Mouse (Mus musculus): ENCODE data around the gene Olfr657. TPM values are rescaled to one million over a fixed set of nuclear protein-coding genes. Genes with fewer than 3 reads are reported as not detected.

Olfr657 gene
- polyA plus RNA-seq, 1 experiment from 2014 or later, result not detected

Other genes with a start within 250 kb of the Olfr657 start
- gene Trim30c, start 224.0 kb upstream of the Olfr657 start, polyA plus RNA-seq (2015; fragmentation: Nextera tagmentation; extraction: Ambion mirVana), result 0.17 and 0.21 TPM in 2 replicates
- 0.41 and 0.94 TPM in 2 replicates for gene Trim30a, start 159.6 kb upstream of the Olfr657 start, polyA plus RNA-seq (2015; fragmentation: Nextera tagmentation; extraction: Ambion mirVana)
- 0.31 and 0.68 TPM in 2 replicates for gene Trim30d, start 116.9 kb upstream of the Olfr657 start, polyA plus RNA-seq (2015; fragmentation: Nextera tagmentation; extraction: Ambion mirVana)
- not detected in 2 replicates for gene Olfr651, start 74.7 kb upstream of the Olfr657 start, polyA plus RNA-seq (2015; fragmentation: Nextera tagmentation; extraction: Ambion mirVana)
- gene Olfr652, start 63.9 kb upstream of the Olfr657 start, polyA plus RNA-seq (2015; fragmentation: Nextera tagmentation; extraction: Ambion mirVana), result 0.05 TPM in 1 of 2 replicates, not detected in the other
- gene Olfr653, start 47.5 kb upstream of the Olfr657 start, polyA plus RNA-seq (2015; fragmentation: Nextera tagmentation; extraction: Ambion mirVana), result 0.04 TPM in 1 of 2 replicates, not detected in the other
- 0.07 TPM in 1 of 2 replicates, not detected in the other for gene Olfr654, start 37.8 kb upstream of the Olfr657 start, polyA plus RNA-seq (2015; fragmentation: Nextera tagmentation; extraction: Ambion mirVana)
- gene Olfr655, start 23.0 kb upstream of the Olfr657 start, polyA plus RNA-seq (2015; fragmentation: Nextera tagmentation; extraction: Ambion mirVana), result 0.12 TPM in 1 of 2 replicates, not detected in the other
- gene Olfr656, start 10.8 kb upstream of the Olfr657 start, polyA plus RNA-seq (2015; fragmentation: Nextera tagmentation; extraction: Ambion mirVana), result not detected in 2 replicates
- gene Olfr658, start 22.5 kb downstream of the Olfr657 start, polyA plus RNA-seq (2015; fragmentation: Nextera tagmentation; extraction: Ambion mirVana), result 0.13 and 0.27 TPM in 2 replicates
- not detected in 2 replicates for gene Olfr659, start 42.0 kb downstream of the Olfr657 start, polyA plus RNA-seq (2015; fragmentation: Nextera tagmentation; extraction: Ambion mirVana)
- gene Olfr661, start 61.7 kb downstream of the Olfr657 start, polyA plus RNA-seq (2015; fragmentation: Nextera tagmentation; extraction: Ambion mirVana), result not detected in 2 replicates
- gene Usp17le, start 152.7 kb downstream of the Olfr657 start, polyA plus RNA-seq (2015; fragmentation: Nextera tagmentation; extraction: Ambion mirVana), result not detected in 2 replicates
- not detected in 2 replicates for gene Usp17lb, start 217.8 kb downstream of the Olfr657 start, polyA plus RNA-seq (2015; fragmentation: Nextera tagmentation; extraction: Ambion mirVana)
- gene Usp17la, start 232.2 kb downstream of the Olfr657 start, polyA plus RNA-seq (2015; fragmentation: Nextera tagmentation; extraction: Ambion mirVana), result not detected in 2 replicates

All from hindbrain, embryonic 15.5 days (tissue).